Mouse (Mus musculus): Measurements from ENCODE around the gene Cacng5. TPM values are rescaled to one million over a fixed set of nuclear protein-coding genes. Genes with fewer than 3 reads are reported as not detected.
A peak's percentile ranks its signal among the peaks of the same experiment; 100 is the strongest.

The Cacng5 gene
- total RNA-seq (2014; rRNA removed) (19.9 and 36.4 TPM in 2 replicates), polyA plus RNA-seq (2015; fragmentation: Nextera tagmentation; extraction: Ambion mirVana) (16.4 and 18.7 TPM in 2 replicates)

DNA sequence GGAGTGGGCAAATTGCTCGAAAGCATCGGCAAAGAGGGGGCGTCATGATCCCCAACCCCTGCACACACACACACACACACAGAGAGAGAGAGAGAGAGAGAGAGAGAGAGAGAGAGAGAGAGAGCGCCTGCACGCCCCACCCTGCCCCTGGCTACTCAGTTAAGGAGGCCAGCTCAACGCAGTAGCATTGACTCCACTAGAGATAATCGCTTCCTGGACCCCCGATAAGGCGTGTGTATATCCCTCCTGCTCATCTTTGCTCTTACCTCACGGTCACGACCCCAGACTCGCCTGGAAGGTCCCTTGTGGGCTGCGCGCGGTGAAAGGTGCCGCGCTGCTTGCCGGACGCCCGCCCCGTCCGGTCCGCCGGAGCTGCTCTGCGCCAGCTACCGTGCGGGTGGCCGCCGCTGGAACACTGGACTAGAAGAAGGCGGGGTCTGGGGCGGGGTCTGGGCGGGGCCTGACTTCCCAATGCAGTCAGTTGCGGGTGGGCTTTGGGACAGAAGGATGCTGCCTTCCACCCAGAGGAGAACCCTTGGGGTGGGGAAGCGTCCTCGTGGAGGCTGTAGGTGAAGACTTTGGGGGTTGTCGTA is at the start of gene Cacng5:
Gene Cacng5 (minus strand): TSS at position 422 of the 593 bp plus-strand sequence.
- peak within 1 kb of the TSS; percentile 60 for H3K9ac ChIP-seq (replicated peaks; ENCODE audit: low read length, poor library complexity, severe bottlenecking)
- H3K27ac ChIP-seq (ENCODE audit: low read depth, low read length): 0 out of 2 replicates have a peak within 1 kb of the TSS, but pooled peaks have one; percentile 32
- no peak for TF ChIP-seq CTCF (IDR thresholded peaks at IDR 0.05)
- WGBS: 2% methylated on average over 32 of the region's 36 CpGs
- H3K9me3 ChIP-seq (ENCODE audit: low read length): peaks cover 3% of the 10 kb centered on the region; the same call in 1 of the 2 replicates
- peak within 1 kb of the TSS; percentile 68 for H3K4me2 ChIP-seq (ENCODE audit: low read depth, low read length, poor library complexity, severe bottlenecking)
- H3K36me3 ChIP-seq (ENCODE audit: insufficient read depth, low read length): no peaks in the 10 kb centered on the region
- H3K27me3 ChIP-seq (ENCODE audit: insufficient read depth, low read length): no peaks in the 10 kb centered on the region
- peaks cover 16% of the 10 kb centered on the region; the same call in 1 of the 2 replicates for H3K4me1 ChIP-seq (ENCODE audit: insufficient read depth, low read length)
- ATAC-seq (ENCODE audit: low FRiP score) (peak; percentile 50; the same call in 1 of the 2 replicates), DNase-seq (ENCODE audit: low spot score) (peak; percentile 52)
- peak within 1 kb of the TSS; percentile 43 for H3K4me3 ChIP-seq (ENCODE audit: low read depth, low read length)

DNA sequence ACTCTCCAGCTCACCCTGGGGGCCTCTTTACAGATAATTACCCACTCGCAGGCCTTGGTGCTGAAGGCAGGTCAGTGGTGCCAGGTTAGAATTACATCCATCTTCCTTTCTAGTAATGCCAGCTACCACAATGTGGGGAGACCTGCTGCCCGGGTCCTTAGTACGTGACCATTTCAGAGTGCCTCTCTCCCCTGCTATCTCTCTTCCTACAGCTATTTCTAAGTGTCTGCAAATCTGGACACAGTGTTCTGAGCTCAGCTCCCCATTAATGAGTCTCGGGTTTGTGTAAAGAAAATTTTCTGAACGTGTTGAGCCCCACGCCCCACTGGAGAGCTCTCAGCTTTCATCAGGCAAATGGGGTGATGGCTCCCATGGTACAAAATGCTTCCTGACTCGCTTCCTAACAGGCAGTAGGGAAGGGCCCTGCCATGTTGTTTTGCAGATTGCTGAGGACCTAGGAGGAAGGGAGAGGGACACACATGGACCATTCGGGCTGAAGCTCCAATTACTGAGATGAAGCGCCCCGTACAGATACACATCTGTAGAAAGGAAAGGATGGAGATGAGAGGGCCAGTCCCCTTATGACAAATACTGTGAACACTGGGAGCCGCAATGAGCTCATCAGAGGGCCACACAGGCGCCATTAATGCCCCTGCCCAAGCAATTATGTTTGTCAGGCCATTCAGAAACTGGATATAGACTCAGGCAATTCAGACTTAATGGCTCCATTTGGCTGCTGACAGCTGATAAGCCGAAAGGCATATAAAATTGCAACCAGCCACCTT is 42.9 kb upstream of the Cacng5 start:
- Histone ChIP-seq H3K4me1 (ENCODE audit: insufficient read depth, low read length) (no peaks in the 10 kb centered on the region), H3K4me2 (ENCODE audit: low read depth, low read length, poor library complexity, severe bottlenecking) (no peak overlapping the region), H3K36me3 (ENCODE audit: insufficient read depth, low read length) (peaks cover 11% of the 10 kb centered on the region; the same call in 1 of the 2 replicates), H3K27me3 (ENCODE audit: insufficient read depth, low read length) (no peaks in the 10 kb centered on the region), H3K27ac (ENCODE audit: low read depth, low read length) (no peak overlapping the region), H3K4me3 (ENCODE audit: low read depth, low read length) (no peak overlapping the region), H3K9ac (replicated peaks; ENCODE audit: low read length, poor library complexity, severe bottlenecking) (no peak overlapping the region), H3K9me3 (ENCODE audit: low read length) (peaks cover 4% of the 10 kb centered on the region; the same call in 1 of the 2 replicates)
- TF ChIP-seq CTCF (IDR thresholded peaks at IDR 0.05): no peak
- no peak for ATAC-seq (ENCODE audit: low FRiP score)
- no peak for DNase-seq (ENCODE audit: low spot score)
- WGBS: 77% methylated on average over 13 of the region's 13 CpGs

DNA sequence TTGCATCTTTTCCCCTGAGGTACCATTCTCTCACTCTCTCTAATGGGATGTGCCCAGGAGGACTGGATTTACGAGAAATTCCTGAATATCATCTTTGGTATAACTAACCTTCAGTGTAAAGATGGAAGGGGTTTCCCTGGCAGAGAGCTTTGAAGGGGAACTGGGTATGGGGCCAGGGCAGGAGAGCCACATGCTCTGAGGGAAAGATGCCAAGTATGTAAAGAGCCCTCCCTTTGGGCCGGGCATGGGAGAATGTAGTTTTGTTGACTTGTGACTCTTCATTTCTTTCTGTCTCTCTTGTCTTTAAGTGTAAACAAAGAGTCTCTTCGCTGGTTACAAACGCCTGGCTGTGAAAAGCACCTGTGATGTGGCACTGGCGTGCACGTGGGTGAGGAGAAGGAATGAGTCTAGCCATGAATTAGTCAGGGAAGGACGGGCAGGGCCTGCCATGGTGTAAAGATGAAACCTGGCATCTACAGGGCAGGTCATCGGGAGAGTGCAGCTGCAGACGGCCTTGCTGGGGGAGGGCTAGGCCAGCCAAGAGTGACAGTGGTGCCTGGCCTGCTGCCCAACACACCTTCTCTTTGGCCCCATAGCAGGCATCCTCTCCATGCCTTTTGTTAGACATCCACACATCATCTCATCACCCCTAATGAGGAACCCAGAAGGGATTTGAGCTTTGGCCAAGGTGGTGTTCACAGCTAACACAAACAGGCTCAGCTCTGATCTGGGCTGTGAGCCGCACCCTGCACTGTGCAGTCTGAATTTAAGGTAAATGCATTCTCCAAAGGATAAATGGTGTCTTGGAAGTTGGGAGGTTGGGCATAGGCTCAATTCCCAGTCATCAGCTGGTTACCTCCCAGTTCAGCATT is 40.6 kb upstream of the Cacng5 start:
- Histone ChIP-seq H3K4me1 (ENCODE audit: insufficient read depth, low read length) (no peaks in the 10 kb centered on the region), H3K36me3 (ENCODE audit: insufficient read depth, low read length) (peaks cover 17% of the 10 kb centered on the region), H3K4me3 (ENCODE audit: low read depth, low read length) (no peak overlapping the region), H3K4me2 (ENCODE audit: low read depth, low read length, poor library complexity, severe bottlenecking) (no peak overlapping the region), H3K27me3 (ENCODE audit: insufficient read depth, low read length) (no peaks in the 10 kb centered on the region), H3K9ac (replicated peaks; ENCODE audit: low read length, poor library complexity, severe bottlenecking) (no peak overlapping the region), H3K9me3 (ENCODE audit: low read length) (peaks cover 2% of the 10 kb centered on the region; the same call in 1 of the 2 replicates), H3K27ac (ENCODE audit: low read depth, low read length) (no peak overlapping the region)
- WGBS: 78% methylated on average over 10 of the region's 10 CpGs
- DNase-seq (ENCODE audit: low spot score) (no peak), ATAC-seq (ENCODE audit: low FRiP score) (no peak)
- no peak for TF ChIP-seq CTCF (IDR thresholded peaks at IDR 0.05)

DNA sequence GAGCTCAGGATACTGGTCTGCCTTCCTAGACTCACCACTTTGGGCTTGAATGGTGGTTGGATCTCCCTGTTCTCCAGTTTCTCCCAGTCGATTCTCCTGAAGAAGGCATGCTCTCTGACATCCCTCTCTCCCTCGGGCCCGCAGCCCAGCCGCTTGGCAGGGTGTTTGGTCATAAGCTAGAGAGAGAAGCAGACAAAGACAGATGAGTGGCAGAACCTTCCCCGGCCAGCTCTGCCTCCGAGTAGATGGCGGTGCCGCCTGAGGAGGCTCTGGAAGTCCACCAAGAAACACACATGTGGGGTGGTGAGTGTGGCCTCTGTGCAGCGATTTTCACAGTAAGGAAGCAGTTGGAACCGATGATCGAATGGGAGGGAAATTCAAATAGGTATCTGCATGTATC is 36.6 kb upstream of the Cacng5 start:
- no peak overlapping the region for H3K4me3 ChIP-seq (ENCODE audit: low read depth, low read length)
- no peak for TF ChIP-seq CTCF (IDR thresholded peaks at IDR 0.05)
- no peaks in the 10 kb centered on the region for H3K9me3 ChIP-seq (ENCODE audit: low read length)
- H3K36me3 ChIP-seq (ENCODE audit: insufficient read depth, low read length): peaks cover 18% of the 10 kb centered on the region
- H3K4me2 ChIP-seq (ENCODE audit: low read depth, low read length, poor library complexity, severe bottlenecking): no peak overlapping the region
- ATAC-seq (ENCODE audit: low FRiP score) (peak; percentile 63; the same call in 1 of the 2 replicates), DNase-seq (ENCODE audit: low spot score) (peak; percentile 76)
- H3K27me3 ChIP-seq (ENCODE audit: insufficient read depth, low read length): no peaks in the 10 kb centered on the region
- no peak overlapping the region for H3K9ac ChIP-seq (replicated peaks; ENCODE audit: low read length, poor library complexity, severe bottlenecking)
- WGBS: 83% methylated on average over 11 of the region's 11 CpGs
- no peak overlapping the region for H3K27ac ChIP-seq (ENCODE audit: low read depth, low read length)
- no peaks in the 10 kb centered on the region; the same call in 1 of the 2 replicates for H3K4me1 ChIP-seq (ENCODE audit: insufficient read depth, low read length)

- no peaks in the 10 kb centered on the region; the same call in 1 of the 2 replicates for H3K4me1 ChIP-seq (ENCODE audit: insufficient read depth, low read length)
- H3K4me3 ChIP-seq (ENCODE audit: low read depth, low read length): no peak overlapping the region
- no peak for TF ChIP-seq CTCF (IDR thresholded peaks at IDR 0.05)
- H3K27ac ChIP-seq (ENCODE audit: low read depth, low read length): no peak overlapping the region
- DNase-seq (ENCODE audit: low spot score) (no peak), ATAC-seq (ENCODE audit: low FRiP score) (no peak)
- H3K36me3 ChIP-seq (ENCODE audit: insufficient read depth, low read length): peaks cover 18% of the 10 kb centered on the region
- H3K9me3 ChIP-seq (ENCODE audit: low read length): no peaks in the 10 kb centered on the region
- 95% methylated on average over 4 of the region's 4 CpGs for WGBS
- no peak overlapping the region for H3K4me2 ChIP-seq (ENCODE audit: low read depth, low read length, poor library complexity, severe bottlenecking)
- H3K27me3 ChIP-seq (ENCODE audit: insufficient read depth, low read length): no peaks in the 10 kb centered on the region
- H3K9ac ChIP-seq (replicated peaks; ENCODE audit: low read length, poor library complexity, severe bottlenecking): no peak overlapping the region
Observed at GRCm38 (mm10) chr11:107950658-107951057, 35.8 kb upstream of the Cacng5 start.
